ENCODE assay signal across 23 mouse cellular contexts in genomic region chr17:84636328-84636727, GRCm38 (mm10). TPM values are rescaled to one million over a fixed set of nuclear protein-coding genes. Genes with fewer than 3 reads are reported as not detected.
DNase-seq lines count a peak whose midpoint lies in the region; ATAC-seq and TF ChIP-seq lines count a peak whose summit lies in the region.
"Had no signal": no experiment of that assay in that cellular context is flagged by ENCODE, and none has a peak within 500 bp of the region (broad histone marks: within the 10 kb centered on the region; RNA-seq: fewer than 3 reads in every experiment).

No protein-coding gene starts in this region.

- H3K9me3 ChIP-seq in hindbrain, embryonic 14.5 days (ENCODE audit: control insufficient read depth, low read length): no peaks in the 10 kb centered on the region
- no peaks in the 10 kb centered on the region for H3K9me3 ChIP-seq in hindbrain, embryonic 12.5 days (replicated peaks)
- H3K9me3 ChIP-seq: embryonic facial prominence, embryonic 13.5 days; heart, embryonic 15.5 days; lung, embryonic 15.5 days had no signal

- no peak overlapping the region for H3K27ac ChIP-seq in hindbrain, embryonic 14.5 days
- no peak overlapping the region for H3K27ac ChIP-seq in hindbrain, embryonic 12.5 days
- H3K27ac ChIP-seq: embryonic facial prominence, embryonic 13.5 days; heart, adult 2 months; heart, embryonic 15.5 days; left cerebral cortex, adult 2 months; liver, embryonic 14.5 days; lung, embryonic 15.5 days had no signal

- WGBS in hindbrain, embryonic 14.5 days: 52% methylated on average over 8 of the region's 8 CpGs
- 65% methylated on average over 8 of the region's 8 CpGs for WGBS in hindbrain, embryonic 12.5 days

- no peaks in the 10 kb centered on the region for H3K4me1 ChIP-seq in hindbrain, embryonic 14.5 days (replicated peaks; ENCODE audit: control insufficient read depth, insufficient read depth, low read length)
- H3K4me1 ChIP-seq in hindbrain, embryonic 12.5 days: no peaks in the 10 kb centered on the region
- H3K4me1 ChIP-seq: heart, embryonic 15.5 days; lung, embryonic 15.5 days had no signal

- H3K4me3 ChIP-seq in hindbrain, embryonic 14.5 days (replicated peaks; ENCODE audit: low read length): no peak overlapping the region
- H3K4me3 ChIP-seq in hindbrain, embryonic 12.5 days: no peak overlapping the region
- no peak overlapping the region for H3K4me3 ChIP-seq in myocyte
- H3K4me3 ChIP-seq: embryonic facial prominence, embryonic 13.5 days; heart, adult 2 months; heart, embryonic 15.5 days; left cerebral cortex, adult 2 months; lung, embryonic 15.5 days had no signal

- DNase-seq in cerebellum, postnatal 10 days: peak; percentile 40 to 44
- no peak for DNase-seq in cerebellum, postnatal 25 days
- peak; percentile 24 for DNase-seq in hindbrain, embryonic 14.5 days (ENCODE audit: low spot score)
- peak; percentile 23 for DNase-seq in retina, postnatal 1 day
- DNase-seq in retina, embryonic 14.5 days (ENCODE audit: low spot score): no peak
- DNase-seq in yolk sac, embryonic 10.5 days (ENCODE audit: low spot score): no peak
- DNase-seq: adrenal gland, postnatal 36 days; cerebellum, adult 11-12 months; forebrain, postnatal 0 days; gastrocnemius, postnatal 36 days; heart, adult 2 months; kidney, adult 11 months; layer of hippocampus, adult 9-11 months; lung, postnatal 4 days; right cerebral cortex, postnatal 25 days; spleen, adult 18-20 months had no signal

- no peaks in the 10 kb centered on the region for H3K79me2 ChIP-seq in myocyte (ENCODE audit: control insufficient read depth, insufficient read depth)

- no peaks in the 10 kb centered on the region for H3K27me3 ChIP-seq in hindbrain, embryonic 14.5 days (ENCODE audit: control insufficient read depth, insufficient read depth, low read length)
- no peaks in the 10 kb centered on the region for H3K27me3 ChIP-seq in hindbrain, embryonic 12.5 days
- no peaks in the 10 kb centered on the region for H3K27me3 ChIP-seq in myocyte (ENCODE audit: control insufficient read depth, insufficient read depth, insufficient read length)
- H3K27me3 ChIP-seq: embryonic facial prominence, embryonic 13.5 days; heart, embryonic 15.5 days; lung, embryonic 15.5 days had no signal

- 0 out of 2 replicates have a peak, but pooled peaks cover 4% of the 10 kb centered on the region for H3K36me3 ChIP-seq in hindbrain, embryonic 14.5 days (replicated peaks; ENCODE audit: control insufficient read depth, insufficient read depth)
- peaks cover 5% of the 10 kb centered on the region for H3K36me3 ChIP-seq in hindbrain, embryonic 12.5 days
- H3K36me3 ChIP-seq in myocyte (ENCODE audit: control insufficient read depth, insufficient read depth): no peaks in the 10 kb centered on the region
- H3K36me3 ChIP-seq: heart, embryonic 15.5 days; lung, embryonic 15.5 days had no signal

- TF ChIP-seq POLR2A in myocyte (IDR thresholded peaks at IDR 0.05; ENCODE audit: insufficient read length, low read depth): no peak

- no peak overlapping the region for H3K9ac ChIP-seq in hindbrain, embryonic 14.5 days
- H3K9ac ChIP-seq in hindbrain, embryonic 12.5 days: no peak overlapping the region
- H3K9ac ChIP-seq: embryonic facial prominence, embryonic 13.5 days; forebrain, postnatal 0 days; heart, embryonic 15.5 days; liver, embryonic 14.5 days; lung, embryonic 15.5 days had no signal

- ATAC-seq in hindbrain, embryonic 14.5 days (ENCODE audit: low FRiP score): no peak
- ATAC-seq in hindbrain, embryonic 12.5 days (ENCODE audit: low FRiP score): no peak
- ATAC-seq: forebrain, postnatal 0 days had no signal

- H3ac ChIP-seq in myocyte (ENCODE audit: control insufficient read depth, insufficient read length): no peak overlapping the region

- no peak overlapping the region for H3K4me2 ChIP-seq in hindbrain, embryonic 14.5 days (replicated peaks)
- no peak overlapping the region for H3K4me2 ChIP-seq in hindbrain, embryonic 12.5 days (replicated peaks)
- no peak overlapping the region for H3K4me2 ChIP-seq in myocyte (ENCODE audit: low read depth)
- H3K4me2 ChIP-seq: embryonic facial prominence, embryonic 13.5 days; heart, embryonic 15.5 days; lung, embryonic 15.5 days had no signal

TF ChIP-seq in myocyte, 11 proteins besides CTCF, POLR2A, EP300 and RAD21:
- TF ChIP-seq MYOD1 (IDR thresholded peaks at IDR 0.05; ENCODE audit: control insufficient read depth in 1 of 3, insufficient read length in 2 of 3, low read depth in 2 of 3) (peak in 2 of 3 experiments; percentile 1 to 12), REST (IDR thresholded peaks at IDR 0.05; ENCODE audit: insufficient read depth, insufficient read length) (no peak)
TF ChIP-seq in myocyte: peak in this region for 1.

RNA-seq across cellular contexts. Expression of gene Dync2li1, which starts 10.0 kb away (rescaled TPM):
- polyA plus RNA-seq in hindbrain, embryonic 14.5 days (2014; fragmentation: Nextera tagmentation; extraction: Ambion mirVana): 33.4 and 34.8 TPM in 2 replicates
- 34.9 and 37.7 TPM in 2 replicates for polyA plus RNA-seq in hindbrain, embryonic 12.5 days (2016; fragmentation: Nextera tagmentation; extraction: Ambion mirVana)
- polyA plus RNA-seq in myocyte (2012; fragmentation: generic; extraction: Trizol): 10.1 TPM

RNA-seq across cellular contexts. Expression of gene Abcg8, which starts 39.8 kb away (rescaled TPM):
- polyA plus RNA-seq in hindbrain, embryonic 14.5 days (2014; fragmentation: Nextera tagmentation; extraction: Ambion mirVana): 0.08 and 0.09 TPM in 2 replicates
- polyA plus RNA-seq in hindbrain, embryonic 12.5 days (2016; fragmentation: Nextera tagmentation; extraction: Ambion mirVana): 0.12 and 0.22 TPM in 2 replicates
- 0.05 TPM for polyA plus RNA-seq in myocyte (2012; fragmentation: generic; extraction: Trizol)
- polyA plus RNA-seq: heart, adult 2 months; heart, embryonic 15.5 days; lung, embryonic 15.5 days had no signal

RNA-seq across cellular contexts. Expression of gene Abcg5, which starts 46.5 kb away (rescaled TPM):
- polyA plus RNA-seq in hindbrain, embryonic 14.5 days (2014; fragmentation: Nextera tagmentation; extraction: Ambion mirVana): 2.6 and 5.9 TPM in 2 replicates
- 3.8 and 5.8 TPM in 2 replicates for polyA plus RNA-seq in hindbrain, embryonic 12.5 days (2016; fragmentation: Nextera tagmentation; extraction: Ambion mirVana)
- polyA plus RNA-seq in myocyte (2012; fragmentation: generic; extraction: Trizol): not detected
- polyA plus RNA-seq: heart, adult 2 months; heart, embryonic 15.5 days had no signal

Comparison
In these comparisons a context has a peak if more than half of its experiments do, and no peak if none do; other contexts are left out.
1. DNase-seq: peak in cerebellum, postnatal 10 days (2 of 2), hindbrain, embryonic 14.5 days (single experiment) and retina, postnatal 1 day (single experiment); none in cerebellum, postnatal 25 days (0 of 2), retina, embryonic 14.5 days (single experiment) and yolk sac, embryonic 10.5 days (single experiment).